Mouse (Mus musculus) 3134 (cell line): ENCODE measurements around the gene B230104I21Rik.

ENCODE experiments used
- DNase-seq: peaks from one replicate; pipeline ENCODE4 v3.0.0-alpha.2; 2011; ENCODE audit warnings: low spot score; ENCODE audit not compliant: insufficient read length; ENCODE audit errors: extremely low read depth

The B230104I21Rik gene

DNA sequence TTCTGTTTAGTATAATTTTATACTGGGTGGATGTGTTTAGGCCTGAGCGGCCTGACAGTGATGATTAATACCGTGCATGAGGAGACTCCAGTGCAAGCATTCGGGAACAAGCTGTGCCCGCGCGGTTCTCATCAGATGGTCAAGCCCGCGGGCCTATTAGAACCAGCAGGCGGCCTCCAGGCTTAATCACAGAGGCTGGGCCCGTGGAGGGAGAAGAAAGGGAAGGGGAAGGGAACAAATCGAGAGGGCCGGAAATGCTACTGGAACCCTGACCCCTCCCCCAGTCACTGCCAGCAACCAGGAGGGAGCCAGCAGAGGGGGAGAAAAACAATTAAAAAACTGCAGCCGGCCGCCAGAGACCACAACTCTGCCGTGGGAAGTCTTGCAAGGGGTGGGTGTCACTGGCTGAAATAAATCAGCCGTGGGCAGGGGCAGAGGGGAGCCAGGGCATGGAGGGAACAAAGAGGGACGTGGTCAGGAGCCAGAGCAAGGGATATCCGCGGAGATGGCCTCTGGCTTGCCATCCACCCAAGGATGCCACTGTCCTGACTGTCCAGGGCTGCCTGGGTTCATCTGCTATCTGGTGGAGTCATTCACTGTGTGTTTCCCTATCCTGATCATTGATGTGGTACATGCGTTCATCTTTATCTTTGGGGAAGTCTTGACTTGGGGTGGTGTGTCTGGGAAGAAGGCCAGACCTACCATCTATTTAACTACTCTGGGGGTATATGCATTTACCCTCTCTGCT, 54.6 kb downstream of the B230104I21Rik start:
- DNase-seq: no peak

- no peak for DNase-seq
These were observed 56.7 kb downstream of the B230104I21Rik start for GRCm38 (mm10) chr4:154392641-154393040.

DNA sequence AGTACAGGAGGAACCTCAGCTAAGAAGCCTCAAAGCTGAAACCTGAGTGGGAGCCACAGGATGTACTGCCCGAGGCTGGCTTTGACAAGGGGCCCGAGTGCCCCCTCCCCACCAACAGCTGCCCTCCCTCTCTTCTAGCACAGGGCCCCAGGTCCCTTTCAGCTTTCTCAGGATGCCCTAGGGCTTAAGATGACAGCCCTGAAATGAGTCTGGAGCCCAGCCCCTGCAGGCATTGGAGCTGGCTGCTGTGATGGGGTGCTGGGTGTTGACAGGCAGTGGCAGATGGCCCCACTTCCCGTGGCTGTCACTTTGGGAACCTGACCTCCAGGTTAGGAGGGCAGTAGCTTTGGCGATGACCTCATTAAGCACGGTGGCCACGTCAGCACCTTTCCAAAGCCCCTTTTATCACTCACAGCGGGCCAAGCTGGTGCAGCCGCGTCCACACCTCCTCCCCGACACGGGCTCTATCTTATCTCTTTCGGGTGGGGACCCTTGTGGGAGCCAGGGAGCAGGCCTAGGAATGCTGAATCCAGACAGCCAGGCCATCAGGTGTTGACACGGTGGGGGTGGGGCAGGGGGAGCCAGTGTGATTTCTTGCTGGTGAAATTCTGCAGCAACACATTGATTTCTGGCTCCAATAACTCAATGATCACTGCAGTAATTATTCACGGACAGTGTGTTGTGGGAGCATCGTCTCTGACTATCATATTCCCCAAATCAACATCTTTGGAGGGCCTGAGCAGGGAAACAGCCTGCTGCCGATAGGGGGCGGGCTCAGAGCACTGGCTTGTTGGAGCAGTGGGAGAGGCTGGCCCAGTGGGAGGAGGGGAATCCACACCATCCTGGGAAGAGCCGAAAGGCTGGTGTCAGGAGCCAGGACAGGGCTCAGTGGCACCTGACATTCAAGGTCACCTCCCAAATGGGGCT, 57.5 kb downstream of the B230104I21Rik start:
- DNase-seq: peak; percentile 43

DNA sequence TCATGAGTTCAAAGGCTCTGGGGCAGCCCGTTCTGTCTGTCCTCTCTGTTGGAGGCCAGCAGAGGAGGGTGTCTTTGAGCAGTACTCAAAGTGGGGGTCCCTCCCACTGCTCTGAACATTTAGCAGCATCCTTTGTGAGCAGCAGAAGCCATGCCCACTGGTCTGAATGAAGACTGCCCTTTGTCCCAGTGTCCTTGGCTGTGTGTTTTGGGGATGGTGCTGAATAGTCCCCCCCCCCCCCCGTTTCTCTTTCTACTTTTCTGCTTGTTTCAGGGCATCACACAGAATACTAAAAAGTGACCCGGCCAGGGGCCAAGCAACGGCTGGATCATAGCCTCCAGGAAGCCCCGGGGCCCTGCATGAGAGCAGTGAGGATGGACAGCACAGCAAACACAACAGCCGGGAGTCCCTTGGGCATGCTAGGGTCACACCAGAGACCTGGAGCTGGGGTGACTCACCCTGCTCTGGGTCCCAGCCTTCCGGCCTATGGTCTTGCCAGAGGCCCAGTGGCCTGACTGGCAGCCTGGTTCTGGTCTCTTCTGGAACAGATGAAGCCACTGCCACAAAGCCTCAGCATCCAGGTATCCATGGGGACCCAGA, 58.3 kb downstream of the B230104I21Rik start:
- peak; percentile 68 for DNase-seq

DNA sequence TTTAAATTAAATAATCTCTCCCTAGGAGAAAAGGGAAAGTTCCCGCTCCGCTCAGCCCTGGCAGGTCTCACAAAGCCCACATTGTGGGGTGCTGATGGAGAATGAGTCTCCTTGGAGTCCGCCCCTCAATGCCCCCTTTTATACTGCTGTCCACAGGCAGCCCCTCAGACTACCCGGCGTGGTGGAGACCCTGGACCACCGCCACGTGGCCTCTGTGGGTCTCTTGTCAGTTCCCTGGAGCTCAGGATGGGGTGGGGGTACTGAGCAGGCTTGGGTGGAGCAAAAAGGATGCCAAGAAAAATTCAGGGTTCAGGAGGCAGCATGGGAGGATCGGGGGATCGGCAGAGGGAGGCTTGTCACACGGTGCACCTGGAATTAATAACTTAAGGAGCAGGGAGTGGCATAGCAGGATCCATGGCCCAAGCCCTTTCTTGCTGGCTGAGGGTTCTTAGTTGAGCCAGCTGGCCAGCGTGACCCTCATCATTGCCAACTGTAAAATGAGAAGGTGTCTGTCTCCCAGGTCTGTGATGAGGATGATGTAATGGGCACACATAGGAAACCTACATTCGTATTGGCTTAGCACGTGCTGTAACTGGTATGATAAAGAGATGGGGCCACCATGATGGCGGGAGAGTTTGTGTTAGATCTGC, 60.9 kb downstream of the B230104I21Rik start:
- DNase-seq: no peak
